Mouse (Mus musculus) forebrain, embryonic 14.5 days (tissue): Measurements from ENCODE around the gene Agmo. TPM values are rescaled to one million over a fixed set of nuclear protein-coding genes. Genes with fewer than 3 reads are reported as not detected.

ENCODE experiments used
- ATAC-seq: fragments of 200-750 bp; cut with Nextera tagmentation; 2 replicates; pipeline ENCODE4 v1.8.0; 2017; ENCODE audit warnings: mild to moderate bottlenecking, moderate library complexity
- DNase-seq: peaks from one replicate; pipeline ENCODE4 v3.0.0-alpha.2; 2015; ENCODE audit warnings: low spot score
- H3K27ac ChIP-seq: fragments of 300-500 bp; sonication (generic); 2 replicates; pipeline ENCODE4 v1.5.1; 2014; ENCODE audit warnings: low read depth, mild to moderate bottlenecking, control low read depth, low read length, moderate library complexity
- H3K27me3 ChIP-seq: fragments of 300-500 bp; sonication (generic); replicated peaks from 2 replicates; pipeline ENCODE4 v1.6.1; 2014; ENCODE audit warnings: low read length, control low read depth, mixed read lengths; ENCODE audit not compliant: control insufficient read depth, insufficient read depth
- H3K36me3 ChIP-seq: fragments of 300-500 bp; sonication (generic); 2 replicates; pipeline ENCODE4 v1.6.1; 2014; ENCODE audit warnings: low read length, control low read depth; ENCODE audit not compliant: control insufficient read depth, insufficient read depth
- H3K4me1 ChIP-seq: fragments of 300-500 bp; sonication (generic); 2 replicates; pipeline ENCODE4 v1.6.1; 2014; ENCODE audit warnings: antibody characterized with exemption, low read length, control low read depth; ENCODE audit not compliant: control insufficient read depth, insufficient read depth
- H3K4me2 ChIP-seq: fragments of 300-500 bp; sonication (generic); 2 replicates; pipeline ENCODE4 v1.6.1; 2014; ENCODE audit warnings: mild to moderate bottlenecking, control low read depth, low read length
- H3K4me3 ChIP-seq: fragments of 300-500 bp; sonication (generic); 2 replicates; pipeline ENCODE4 v1.5.1; 2014; ENCODE audit warnings: low read depth, low read length, control low read depth
- H3K9ac ChIP-seq: fragments of 300-500 bp; sonication (generic); 2 replicates; pipeline ENCODE4 v1.6.1; 2014; ENCODE audit warnings: mild to moderate bottlenecking, low read length, control low read depth, moderate library complexity
- H3K9me3 ChIP-seq: fragments of 300-500 bp; sonication (generic); replicated peaks from 2 replicates; pipeline ENCODE4 v1.6.1; 2016; ENCODE audit warnings: low read length, control low read depth, mixed read lengths; ENCODE audit not compliant: control insufficient read depth
- WGBS: fragments of 180-500 bp; shearing (Covaris S2); extraction: QIAGEN DNeasy Blood & Tissue Kit; methylation state at CpG from one replicate; pipeline ENCODE4 v1.1.7; 2014; 5-methylcytosine and 5-hydroxymethylcytosine counted together
- polyA plus RNA-seq: library from polyadenylated mRNA; unstranded; fragments of >200 nt; fragmentation: Nextera tagmentation; extraction: Ambion mirVana; gene quantifications from 2 replicates; pipeline ENCODE4 v1.2.1, GENCODE M21; 2014

Agmo gene
- polyA plus RNA-seq, 1 experiment from 2014 or later = 0.62 TPM

DNA sequence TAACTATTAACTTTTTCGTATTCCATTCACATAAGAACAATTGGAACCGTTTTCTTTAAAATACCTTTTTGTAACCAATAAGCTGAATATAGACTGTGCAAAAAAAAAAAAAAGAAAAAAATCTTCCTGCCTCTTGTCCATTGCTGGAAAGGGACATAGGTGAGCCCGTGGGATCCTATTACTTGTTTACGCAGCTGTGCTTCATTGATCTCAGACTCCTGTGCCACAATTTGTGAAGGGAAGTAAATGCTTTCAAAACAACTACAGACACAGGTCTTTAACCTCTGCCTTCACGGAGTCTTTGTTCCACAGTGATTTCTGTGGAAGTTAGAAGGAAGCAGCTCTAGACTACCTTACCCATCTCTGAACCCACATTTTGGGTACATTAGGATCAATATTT is 104.3 kb downstream of the Agmo start:
- Histone ChIP-seq H3K36me3 (no peaks in the 10 kb centered on the region), H3K27ac (no peak overlapping the region), H3K4me1 (no peaks in the 10 kb centered on the region), H3K9ac (no peak overlapping the region), H3K4me3 (no peak overlapping the region), H3K9me3 (no peaks in the 10 kb centered on the region), H3K4me2 (no peak overlapping the region), H3K27me3 (no peaks in the 10 kb centered on the region)
- ATAC-seq = no peak
- WGBS = 74% methylated on average over 5 of the region's 5 CpGs
- DNase-seq = no peak

GRCm38 (mm10) chr12:37392316-37392715 is 150.9 kb downstream of the Agmo start:
- Histone ChIP-seq H3K4me2 (no peak overlapping the region), H3K9ac (no peak overlapping the region), H3K27ac (no peak overlapping the region), H3K4me3 (no peak overlapping the region), H3K9me3 (no peaks in the 10 kb centered on the region), H3K36me3 (no peaks in the 10 kb centered on the region), H3K4me1 (no peaks in the 10 kb centered on the region), H3K27me3 (no peaks in the 10 kb centered on the region)
- no peak for DNase-seq
- no peak for ATAC-seq
- 90% methylated on average over 3 of the region's 3 CpGs for WGBS

- DNase-seq (no peak), ATAC-seq (no peak)
- WGBS = 95% methylated on average over 6 of the region's 6 CpGs
- Histone ChIP-seq H3K4me3 (no peak overlapping the region), H3K9me3 (no peaks in the 10 kb centered on the region), H3K27me3 (no peaks in the 10 kb centered on the region), H3K9ac (no peak overlapping the region), H3K4me1 (no peaks in the 10 kb centered on the region), H3K36me3 (no peaks in the 10 kb centered on the region), H3K4me2 (no peak overlapping the region), H3K27ac (no peak overlapping the region)
Observed at GRCm38 (mm10) chr12:37402541-37402940, 161.1 kb downstream of the Agmo start.

DNA sequence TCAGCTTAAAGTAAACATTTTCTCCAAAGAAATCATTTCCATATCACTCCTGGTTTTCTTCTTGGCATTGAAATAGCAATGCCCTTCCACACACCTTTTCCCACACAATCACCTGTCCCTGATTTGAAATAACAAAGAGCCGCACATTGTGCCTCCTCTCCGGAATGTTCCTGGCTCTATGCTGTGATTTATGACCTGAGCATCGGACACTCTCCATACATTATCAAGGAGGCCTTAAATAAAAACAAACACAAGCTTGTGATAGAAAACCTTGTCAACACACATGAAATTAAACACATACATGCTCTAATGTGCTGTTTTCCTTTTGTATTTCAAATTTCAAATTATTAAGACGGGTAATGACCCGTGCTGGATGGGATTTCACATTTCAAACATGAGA is 184.9 kb downstream of the Agmo start:
- WGBS = 94% methylated on average over 5 of the region's 5 CpGs
- H3K9me3 ChIP-seq = no peaks in the 10 kb centered on the region
- no peaks in the 10 kb centered on the region for H3K36me3 ChIP-seq
- DNase-seq (no peak), ATAC-seq (no peak)
- no peaks in the 10 kb centered on the region for H3K27me3 ChIP-seq
- no peak overlapping the region for H3K4me2 ChIP-seq
- H3K27ac ChIP-seq = no peak overlapping the region
- no peak overlapping the region for H3K4me3 ChIP-seq
- no peak overlapping the region for H3K9ac ChIP-seq
- no peaks in the 10 kb centered on the region for H3K4me1 ChIP-seq

- DNase-seq = no peak
- H3K4me3 ChIP-seq = no peak overlapping the region
- no peak overlapping the region for H3K9ac ChIP-seq
- no peaks in the 10 kb centered on the region for H3K9me3 ChIP-seq
- H3K4me1 ChIP-seq = no peaks in the 10 kb centered on the region
- H3K36me3 ChIP-seq = no peaks in the 10 kb centered on the region
- no peak for ATAC-seq
- WGBS = 54% methylated on average over 5 of the region's 5 CpGs
- H3K4me2 ChIP-seq = no peak overlapping the region
- no peaks in the 10 kb centered on the region for H3K27me3 ChIP-seq
- H3K27ac ChIP-seq = no peak overlapping the region
Observed at GRCm38 (mm10) chr12:37426750-37427149, 185.3 kb downstream of the Agmo start.

- Histone ChIP-seq H3K4me3 (no peak overlapping the region), H3K27ac (no peak overlapping the region), H3K9me3 (no peaks in the 10 kb centered on the region), H3K36me3 (no peaks in the 10 kb centered on the region), H3K9ac (no peak overlapping the region), H3K27me3 (no peaks in the 10 kb centered on the region), H3K4me1 (no peaks in the 10 kb centered on the region), H3K4me2 (no peak overlapping the region)
- 57% methylated on average over 1 of the region's 1 CpGs for WGBS
- DNase-seq (no peak), ATAC-seq (no peak)
Observed at GRCm38 (mm10) chr12:37434466-37434865, 193.0 kb downstream of the Agmo start.

DNA sequence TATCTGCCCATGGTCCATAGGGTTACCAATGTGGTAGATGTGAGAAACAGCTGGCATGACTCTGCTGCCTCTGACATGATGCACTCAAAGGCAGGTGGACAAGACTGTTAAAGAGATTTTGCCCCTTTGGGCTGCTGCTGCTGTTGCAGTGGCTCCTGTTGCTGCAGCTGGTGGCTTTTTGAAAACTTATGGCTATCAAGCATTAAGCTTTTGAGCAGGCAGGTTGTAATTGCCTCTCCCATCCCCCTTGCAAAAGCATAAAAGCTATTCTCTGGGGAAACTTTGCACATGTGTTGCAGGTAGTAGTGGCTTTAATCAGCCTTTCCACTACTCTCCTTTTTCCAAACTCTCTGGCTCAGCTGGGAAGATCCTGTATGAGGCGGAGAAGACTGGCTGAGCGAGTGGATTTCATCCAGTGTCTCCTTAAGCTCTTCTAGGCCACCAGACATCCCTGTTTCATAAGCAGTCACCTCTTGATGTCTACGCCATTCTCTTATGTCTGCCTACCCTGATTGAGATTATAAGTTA is 201.1 kb downstream of the Agmo start:
- no peak overlapping the region for H3K9ac ChIP-seq
- DNase-seq = no peak
- WGBS = 93% methylated on average over 3 of the region's 3 CpGs
- no peak overlapping the region for H3K27ac ChIP-seq
- H3K4me3 ChIP-seq = no peak overlapping the region
- H3K36me3 ChIP-seq = no peaks in the 10 kb centered on the region
- H3K4me2 ChIP-seq = no peak overlapping the region
- no peaks in the 10 kb centered on the region for H3K27me3 ChIP-seq
- ATAC-seq = no peak
- no peaks in the 10 kb centered on the region for H3K9me3 ChIP-seq
- H3K4me1 ChIP-seq = peaks cover 6% of the 10 kb centered on the region; the same call in 1 of the 2 replicates

DNA sequence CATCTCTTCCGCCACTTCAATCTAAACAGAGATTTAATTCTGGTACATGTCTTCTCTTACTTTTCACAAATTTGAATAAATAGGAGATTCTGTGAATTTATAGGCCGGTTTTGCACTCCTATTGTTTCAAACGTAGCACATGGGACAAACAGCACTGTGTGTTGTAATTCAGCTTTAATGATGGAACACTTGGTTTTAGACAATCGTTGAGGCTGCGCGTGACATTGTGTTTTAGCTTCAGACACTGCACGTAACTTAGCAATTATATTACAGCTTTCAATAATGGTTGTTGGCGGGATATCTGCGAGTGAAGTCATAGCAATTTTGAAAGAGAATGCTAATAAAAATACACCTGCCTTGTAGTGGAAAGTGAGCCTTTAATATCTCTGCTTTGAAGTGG is 203.8 kb downstream of the Agmo start:
- DNase-seq (peak; percentile 11), ATAC-seq (peak; percentile 44; the same call in 1 of the 2 replicates)
- Histone ChIP-seq H3K4me1 (peaks cover 10% of the 10 kb centered on the region; the same call in 1 of the 2 replicates), H3K27ac (no peak overlapping the region), H3K4me3 (no peak overlapping the region), H3K36me3 (no peaks in the 10 kb centered on the region), H3K27me3 (no peaks in the 10 kb centered on the region), H3K9ac (no peak overlapping the region), H3K9me3 (no peaks in the 10 kb centered on the region), H3K4me2 (no peak overlapping the region)
- 31% methylated on average over 9 of the region's 9 CpGs for WGBS

DNA sequence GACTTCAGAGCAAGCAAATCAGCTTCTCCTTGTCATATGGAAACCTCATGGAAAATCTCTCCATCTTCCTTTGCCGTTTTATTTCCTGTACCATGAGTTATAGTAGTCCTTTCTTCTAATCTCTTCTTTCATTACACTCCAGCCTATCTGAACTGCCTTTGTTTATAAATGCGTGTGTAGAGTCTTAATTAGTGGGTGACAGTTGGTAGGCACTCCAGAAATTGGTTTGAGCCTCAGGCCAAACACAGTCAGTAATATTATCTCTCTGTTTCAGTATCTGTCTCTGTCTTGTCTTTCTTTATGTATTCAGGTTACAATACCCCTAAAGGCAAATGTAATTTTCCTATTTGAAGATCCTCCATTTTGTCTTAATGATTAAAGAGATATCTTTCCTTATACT is 208.2 kb downstream of the Agmo start:
- WGBS = 15% methylated on average over 2 of the region's 2 CpGs
- peak; percentile 10 for DNase-seq
- ATAC-seq = peak; percentile 58; the same call in 1 of the 2 replicates
- Histone ChIP-seq H3K4me2 (no peak overlapping the region), H3K9me3 (no peaks in the 10 kb centered on the region), H3K36me3 (no peaks in the 10 kb centered on the region), H3K4me1 (peaks cover 10% of the 10 kb centered on the region; the same call in 1 of the 2 replicates), H3K9ac (no peak overlapping the region), H3K27me3 (no peaks in the 10 kb centered on the region), H3K27ac (no peak overlapping the region), H3K4me3 (no peak overlapping the region)
